Mouse (Mus musculus) thymus, postnatal 4 days (tissue): ENCODE measurements around the gene Fntb.

Experiments
- DNase-seq: peaks from one replicate; pipeline ENCODE4 v3.0.0; 2021

Gene Fntb

DNA sequence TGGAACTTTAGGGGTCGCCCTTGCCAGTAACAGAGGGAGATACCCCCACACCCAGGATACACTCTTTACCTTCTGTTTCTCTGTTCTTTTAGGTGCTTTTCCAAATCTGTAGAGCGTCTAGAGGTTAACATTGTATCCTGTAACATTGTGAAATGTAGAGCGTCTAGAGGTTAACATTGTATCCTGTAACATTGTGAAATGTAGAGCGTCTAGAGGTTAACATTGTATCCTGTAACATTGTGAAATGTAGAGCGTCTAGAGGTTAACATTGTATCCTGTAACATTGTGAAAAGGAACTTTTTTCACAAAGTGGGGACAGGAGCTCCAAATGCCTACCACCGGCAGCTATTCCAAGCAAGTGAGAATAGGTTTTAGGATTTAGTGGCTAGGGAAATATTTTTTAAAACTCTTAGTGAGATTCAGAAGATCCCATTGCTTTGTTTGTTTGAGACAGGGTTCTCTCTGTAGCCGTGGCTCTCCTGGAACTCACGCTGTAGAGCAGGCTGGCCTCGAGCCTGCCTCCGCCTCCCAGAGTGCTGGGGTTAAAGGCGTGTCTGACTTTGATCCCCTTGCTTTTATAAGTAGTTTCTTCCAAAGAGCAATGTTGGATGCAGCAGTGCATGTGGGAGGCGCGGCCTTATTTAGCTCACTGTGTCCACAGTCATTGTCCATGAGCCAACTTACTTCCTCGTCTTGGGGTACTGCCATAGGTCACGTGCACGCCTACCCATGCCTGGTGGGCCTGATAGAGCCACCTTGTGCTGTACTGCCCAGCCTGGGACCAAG, 127.7 kb downstream of the Fntb start:
- no peak for DNase-seq

GRCm38 (mm10) chr12:76894792-76895559, 129.6 kb downstream of the Fntb start:
- DNase-seq = no peak

- DNase-seq = no peak
Measured at GRCm38 (mm10) chr12:76895777-76896176, 130.4 kb downstream of the Fntb start.

GRCm38 (mm10) chr12:76896566-76896965, 131.2 kb downstream of the Fntb start:
- DNase-seq = no peak

DNA sequence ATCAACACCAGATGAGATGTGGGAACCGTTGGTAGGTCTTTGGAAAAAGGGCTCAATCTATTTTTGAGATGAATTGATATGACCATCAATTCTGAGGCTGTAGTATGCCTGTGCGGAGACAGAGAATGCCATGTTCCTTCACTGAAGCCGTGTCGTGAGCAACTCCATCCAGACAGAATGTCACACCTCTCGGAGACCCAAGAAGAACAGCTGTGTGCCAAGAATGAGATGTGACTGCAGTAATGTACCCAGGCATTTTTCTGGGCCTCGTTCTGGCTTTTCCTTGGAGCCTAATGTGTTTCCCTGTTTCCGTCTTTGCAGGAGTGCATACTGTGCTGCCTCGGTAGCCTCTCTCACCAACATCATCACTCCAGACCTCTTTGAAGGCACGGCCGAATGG, 131.6 kb downstream of the Fntb start:
- no peak for DNase-seq

- DNase-seq = no peak
Measured at GRCm38 (mm10) chr12:76898141-76898540, 132.8 kb downstream of the Fntb start.

DNA sequence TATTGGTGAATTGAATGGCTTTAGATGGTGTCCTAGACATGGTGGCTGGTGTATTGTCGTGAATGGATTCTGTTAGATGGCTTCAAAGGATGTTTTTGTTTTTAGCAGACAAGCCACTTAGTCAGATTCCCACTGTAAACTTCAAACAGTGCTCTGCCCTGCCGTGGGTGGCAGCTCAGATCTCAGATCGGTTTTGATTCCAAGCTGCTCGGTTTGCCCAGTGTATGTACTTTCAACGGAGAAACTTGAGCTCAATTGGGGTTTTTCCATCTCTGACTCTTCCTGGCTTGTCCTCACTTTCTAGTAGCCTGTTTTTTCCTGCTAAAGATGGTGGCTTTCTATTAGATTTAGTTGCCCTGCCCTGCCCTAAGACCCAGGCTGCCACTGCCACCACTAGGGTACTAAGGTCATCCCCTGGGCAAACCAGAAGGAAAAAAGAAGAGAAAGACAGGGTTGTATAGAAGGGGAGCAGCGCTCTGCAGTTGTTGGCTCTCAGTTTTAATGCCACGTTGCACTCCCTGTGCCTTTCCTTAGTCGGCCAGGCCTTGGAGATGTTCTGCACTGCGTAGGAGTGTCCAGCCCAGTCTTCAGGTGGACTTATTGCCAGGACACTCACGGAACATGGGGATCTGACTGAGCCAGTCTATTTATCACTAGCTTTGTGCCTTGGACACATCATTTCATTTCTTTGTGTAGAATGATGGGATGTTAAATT, 134.0 kb downstream of the Fntb start:
- DNase-seq = no peak

- no peak for DNase-seq
Measured at GRCm38 (mm10) chr12:76901508-76902294, 136.3 kb downstream of the Fntb start.

GRCm38 (mm10) chr12:76906278-76906677, 140.9 kb downstream of the Fntb start:
- no peak for DNase-seq

- no peak for DNase-seq
Measured at GRCm38 (mm10) chr12:76909218-76909617, 143.8 kb downstream of the Fntb start.

GRCm38 (mm10) chr12:76910258-76910940, 145.0 kb downstream of the Fntb start:
- no peak for DNase-seq

DNA sequence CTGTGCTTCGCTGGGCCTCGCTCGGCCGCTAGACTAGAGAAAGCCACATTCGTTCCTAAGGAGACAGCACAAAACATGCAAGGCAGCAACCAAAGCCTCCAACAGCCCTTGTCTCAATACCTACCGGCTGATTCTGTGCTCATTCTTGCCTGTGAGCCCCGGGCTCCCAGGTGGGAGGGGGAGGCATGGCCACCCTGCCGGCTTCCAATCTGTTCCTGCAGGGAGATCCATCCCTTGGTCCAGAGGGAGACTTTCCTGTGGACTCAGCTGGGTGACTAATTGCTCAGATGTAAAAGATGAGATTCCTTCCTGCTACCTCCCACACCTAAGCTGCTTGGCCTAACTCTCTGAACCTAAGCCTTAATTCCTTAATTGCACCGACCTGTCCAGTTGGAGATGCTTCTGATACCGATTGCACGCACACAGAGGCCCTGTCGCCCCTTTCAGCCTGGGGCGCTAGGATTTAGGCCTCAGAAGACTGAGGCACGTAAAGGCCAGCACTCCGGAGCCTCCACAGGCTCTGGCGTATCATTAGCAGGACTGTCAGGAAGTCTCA, 145.9 kb downstream of the Fntb start:
- DNase-seq = no peak

DNA sequence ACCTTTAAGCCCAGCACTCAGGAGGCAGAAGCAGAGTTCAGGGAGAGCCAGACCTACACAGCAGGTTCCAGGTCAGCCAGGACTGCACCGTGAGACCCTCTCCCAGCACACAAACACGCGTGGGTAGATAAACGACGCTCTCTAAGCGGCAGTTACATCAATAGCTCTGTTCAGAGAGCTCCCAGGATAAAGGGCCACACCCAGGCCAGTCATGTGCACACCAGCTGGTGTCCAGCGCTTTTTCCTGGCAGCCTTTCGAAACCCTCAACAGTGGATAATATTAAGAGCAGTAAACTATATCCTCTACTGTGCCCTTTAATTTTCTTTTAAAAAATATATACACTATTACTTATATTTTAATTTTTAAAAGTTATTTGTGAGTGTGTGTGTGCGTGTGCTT, 146.8 kb downstream of the Fntb start:
- no peak for DNase-seq

GRCm38 (mm10) chr12:76916163-76916562, 150.8 kb downstream of the Fntb start:
- DNase-seq = no peak

GRCm38 (mm10) chr12:76918113-76918512, 152.7 kb downstream of the Fntb start:
- no peak for DNase-seq

DNA sequence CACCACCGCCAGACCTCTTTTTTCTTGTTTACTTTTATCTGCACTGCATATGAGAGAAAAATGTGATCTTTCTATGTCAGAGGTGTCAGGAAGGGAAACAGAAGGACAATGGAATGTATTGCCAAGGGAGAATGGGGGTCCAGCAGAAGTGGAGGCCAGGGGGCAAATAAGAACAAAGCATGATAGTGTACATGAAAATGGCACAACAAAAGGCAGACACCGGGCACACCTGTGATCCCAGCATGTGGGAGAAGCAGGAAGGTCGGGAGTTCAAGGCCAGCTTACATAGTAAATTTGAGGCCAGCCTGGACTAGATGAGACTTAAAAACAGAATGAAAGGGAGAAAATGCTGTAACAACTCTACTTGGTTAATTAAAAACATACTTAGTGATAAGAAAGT, 153.5 kb downstream of the Fntb start:
- DNase-seq = no peak

DNA sequence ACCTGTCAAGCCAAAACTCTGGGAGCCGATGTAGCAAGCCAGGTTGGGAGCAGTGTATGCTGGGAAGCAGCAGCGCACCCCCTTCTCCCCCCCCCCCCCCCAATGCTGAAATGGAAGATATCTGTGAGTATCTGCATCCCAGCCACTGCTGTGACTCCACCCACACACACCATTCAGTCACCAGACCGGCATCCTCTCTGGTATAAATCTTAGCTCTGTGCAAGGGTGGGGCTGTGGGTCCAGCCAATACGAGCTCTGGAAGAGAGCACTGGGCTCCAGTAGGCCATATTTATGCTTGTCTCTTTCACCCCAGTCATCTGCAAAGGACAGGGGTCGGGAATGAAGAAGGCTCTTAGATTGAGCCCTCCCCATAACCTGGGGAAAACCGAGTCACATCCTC, 155.0 kb downstream of the Fntb start:
- DNase-seq = no peak

DNA sequence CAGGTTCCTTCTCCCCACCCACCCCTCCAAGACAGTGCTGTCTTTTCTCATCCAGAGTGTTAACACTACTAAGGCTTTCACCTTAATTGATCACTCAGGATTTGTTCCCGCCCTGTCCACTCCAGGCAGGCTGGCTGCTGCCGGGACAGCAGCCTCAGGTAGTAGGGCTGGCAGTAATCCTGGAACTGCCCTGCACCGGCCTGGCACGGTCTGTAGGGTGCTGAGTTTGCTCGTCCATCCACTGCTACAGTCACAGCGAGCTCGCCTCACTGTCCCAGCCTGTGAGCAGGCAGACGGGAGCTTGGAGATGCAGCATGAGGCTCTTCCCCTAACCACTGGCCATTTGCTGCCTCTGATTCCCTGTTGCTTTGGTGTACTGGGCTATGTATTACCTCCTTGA, 155.6 kb downstream of the Fntb start:
- DNase-seq = no peak

DNA sequence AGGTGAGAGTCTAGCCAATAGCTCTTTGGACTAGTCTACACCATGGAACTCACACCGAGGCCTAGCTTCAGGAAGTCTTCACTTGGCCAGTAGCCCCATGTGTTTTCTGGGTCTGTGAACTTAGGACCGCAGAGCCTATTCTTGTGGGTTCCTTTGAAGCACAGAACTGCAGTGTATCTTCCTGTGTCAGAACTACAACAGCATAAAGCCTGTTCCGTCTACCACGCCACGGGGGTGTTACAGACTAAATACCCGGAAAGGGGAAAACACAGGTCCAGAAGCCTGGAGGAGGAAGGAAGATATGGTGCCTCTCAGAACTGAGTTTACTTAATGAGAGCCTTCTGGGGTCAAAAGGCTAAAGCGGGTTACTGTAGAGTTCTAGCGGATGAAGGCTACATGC, 157.7 kb downstream of the Fntb start:
- DNase-seq = peak; percentile 39

GRCm38 (mm10) chr12:76924904-76925604, 159.7 kb downstream of the Fntb start:
- DNase-seq = no peak

- no peak for DNase-seq
Measured at GRCm38 (mm10) chr12:76926338-76926945, 161.1 kb downstream of the Fntb start.
